Mouse (Mus musculus): ENCODE measurements at regions not wholly inside any gene's neighbourhood (a gene's known extent, or its start where the extent isn't known, plus 50 kb on each side); places are given as distances from the start of the nearest gene placed in this dataset.

GRCm38 (mm10) chr2:169389611-169390010 is 197.9 kb downstream of the Gm11011 start:
- TF ChIP-seq ZKSCAN1 (IDR thresholded peaks at IDR 0.05; ENCODE audit: borderline replicate concordance, low read depth, low read length) (no peak), POLR2A (IDR thresholded peaks at IDR 0.05; ENCODE audit: low read depth, low read length) (no peak), MXI1 (IDR thresholded peaks at IDR 0.05; ENCODE audit: low read depth, low read length) (no peak), POLR2AphosphoS2 (IDR thresholded peaks at IDR 0.05; ENCODE audit: low read depth, low read length) (no peak), JUND (conservative IDR thresholded peaks at IDR 0.05; ENCODE audit: low read depth, low read length) (no peak), KAT2A (IDR thresholded peaks at IDR 0.05; ENCODE audit: insufficient replicate concordance, low read length) (no peak), NELFE (IDR thresholded peaks at IDR 0.05; ENCODE audit: low read depth, low read length) (no peak), CTCF (conservative IDR thresholded peaks at IDR 0.05 in 1 of 2, IDR thresholded peaks at IDR 0.05 in 1 of 2; ENCODE audit: low read depth in 2 of 2, low read length in 2 of 2) (no peak), RAD21 (IDR thresholded peaks at IDR 0.05; ENCODE audit: low read depth, low read length) (no peak), HCFC1 (IDR thresholded peaks at IDR 0.05; ENCODE audit: low read depth, low read length) (no peak)

All from CH12.LX (cell line).